Mouse (Mus musculus) C2C12 (cell line): Measurements from ENCODE around the gene Fkbp11. TPM values are rescaled to one million over a fixed set of nuclear protein-coding genes. Genes with fewer than 3 reads are reported as not detected.

Source experiments
- H3K27me3 ChIP-seq: one replicate; pipeline ENCODE4 v1.6.1; 2011; ENCODE audit not compliant: control insufficient read depth, insufficient read depth, insufficient read length
- H3K36me3 ChIP-seq: one replicate; pipeline ENCODE4 v1.6.1; 2011; ENCODE audit not compliant: control insufficient read depth, insufficient read depth
- H3K4me3 ChIP-seq: one replicate; pipeline ENCODE4 v1.5.1; 2011; ENCODE audit warnings: mild to moderate bottlenecking, control low read depth; ENCODE audit not compliant: poor library complexity, insufficient read depth, severe bottlenecking
- H3K79me2 ChIP-seq: one replicate; pipeline ENCODE4 v1.6.1; 2011; ENCODE audit not compliant: control insufficient read depth, insufficient read depth
- H3K79me3 ChIP-seq: one replicate; pipeline ENCODE4 v1.6.1; 2011; ENCODE audit warnings: low read depth, control low read depth
- H3ac ChIP-seq: one replicate; pipeline ENCODE3; 2011; ENCODE audit warnings: low read depth; ENCODE audit not compliant: control insufficient read depth, insufficient read length
- CEBPB ChIP-seq: IDR thresholded peaks from one replicate; pipeline ENCODE4 v1.6.1; 2011; ENCODE audit warnings: low read depth, mild to moderate bottlenecking, control low read depth, moderate library complexity
- CTCF ChIP-seq: IDR thresholded peaks from one replicate; pipeline ENCODE4 v1.5.1; 2011; ENCODE audit not compliant: control insufficient read depth, insufficient read depth, insufficient read length
- FOSL1 ChIP-seq: IDR thresholded peaks from one replicate; pipeline ENCODE4 v1.8.0; 2011; ENCODE audit warnings: mild to moderate bottlenecking, low read length; ENCODE audit not compliant: poor library complexity, insufficient read depth, severe bottlenecking
- MAX ChIP-seq: IDR thresholded peaks from one replicate; pipeline ENCODE4 v1.6.1; 2011; ENCODE audit warnings: mild to moderate bottlenecking, control low read depth
- MYOD1 ChIP-seq: IDR thresholded peaks from one replicate; pipeline ENCODE4 v1.6.1; 2011; ENCODE audit warnings: low read depth; ENCODE audit not compliant: control insufficient read depth, insufficient read length
- MYOG ChIP-seq: IDR thresholded peaks from one replicate; pipeline ENCODE4 v1.6.1; 2011; ENCODE audit not compliant: control insufficient read depth, insufficient read length; ENCODE audit errors: extremely low read depth
- USF1 ChIP-seq: IDR thresholded peaks from one replicate; pipeline ENCODE4 v1.6.1; 2011; ENCODE audit warnings: low read depth, mild to moderate bottlenecking, control low read depth, moderate library complexity
- polyA plus RNA-seq: library from polyadenylated mRNA; unstranded; fragments of >200 nt; fragmentation: generic; extraction: Trizol; gene quantifications from one replicate; pipeline ENCODE4 v1.2.1, GENCODE M21; 2012; ENCODE audit warnings: missing spikeins

The Fkbp11 gene
- polyA plus RNA-seq, 1 experiment = 103 TPM

- H3K36me3 ChIP-seq = no peaks in the 10 kb centered on the region
- no peaks in the 10 kb centered on the region for H3K79me3 ChIP-seq
- TF ChIP-seq CTCF (no peak), CEBPB (no peak), MAX (peak; percentile 64), MYOD1 (no peak), FOSL1 (no peak), USF1 (no peak), MYOG (no peak)
- H3K4me3 ChIP-seq = no peak overlapping the region
- H3ac ChIP-seq = no peak overlapping the region
- H3K79me2 ChIP-seq = no peaks in the 10 kb centered on the region
- no peaks in the 10 kb centered on the region for H3K27me3 ChIP-seq
Observed at GRCm38 (mm10) chr15:98714230-98714652, 13.8 kb downstream of the Fkbp11 start.

- no peak overlapping the region for H3ac ChIP-seq
Observed at GRCm38 (mm10) chr15:98710442-98710841, 17.6 kb downstream of the Fkbp11 start.

GRCm38 (mm10) chr15:98707766-98708372, 20.1 kb downstream of the Fkbp11 start, which contains the start of gene Ccdc65:
Ccdc65 (plus strand) TSS chr15:98708207.
- Histone ChIP-seq H3K27me3 (no peaks in the 10 kb centered on the region), H3K4me3 (no peak within 1 kb of the TSS), H3K79me3 (no peaks in the 10 kb centered on the region), H3K36me3 (no peaks in the 10 kb centered on the region), H3ac (no peak within 1 kb of the TSS), H3K79me2 (no peaks in the 10 kb centered on the region)
- TF ChIP-seq MYOG (no peak), CTCF (peak; percentile 40), MAX (peak; percentile 43)

More at GRCm38 (mm10) chr15:98710442-98710841, 17.6 kb downstream of the Fkbp11 start:
- H3K27me3 ChIP-seq = no peaks in the 10 kb centered on the region
- TF ChIP-seq CEBPB (no peak), MYOG (no peak), CTCF (peak; percentile 10)
- H3K36me3 ChIP-seq = no peaks in the 10 kb centered on the region
- H3K79me3 ChIP-seq = no peaks in the 10 kb centered on the region
- H3K4me3 ChIP-seq = no peak overlapping the region
- H3K79me2 ChIP-seq = no peaks in the 10 kb centered on the region

GRCm38 (mm10) chr15:98704312-98704711, 23.7 kb downstream of the Fkbp11 start:
- no peak for TF ChIP-seq MYOG
- peaks cover 11% of the 10 kb centered on the region for H3K27me3 ChIP-seq
- H3K36me3 ChIP-seq = no peaks in the 10 kb centered on the region
- H3ac ChIP-seq = no peak overlapping the region
- H3K79me3 ChIP-seq = no peaks in the 10 kb centered on the region
- no peaks in the 10 kb centered on the region for H3K79me2 ChIP-seq
- H3K4me3 ChIP-seq = no peak overlapping the region

- Histone ChIP-seq H3K27me3 (peaks cover 11% of the 10 kb centered on the region), H3K36me3 (no peaks in the 10 kb centered on the region), H3K79me3 (no peaks in the 10 kb centered on the region), H3K4me3 (no peak overlapping the region), H3ac (peak overlapping the region; percentile 62), H3K79me2 (no peaks in the 10 kb centered on the region)
- TF ChIP-seq FOSL1 = no peak
- TF ChIP-seq MAX = no peak
- TF ChIP-seq MYOD1 = peak; percentile 14
- TF ChIP-seq CTCF = peak; percentile 99
- TF ChIP-seq USF1 = no peak
- TF ChIP-seq MYOG = no peak
Observed at GRCm38 (mm10) chr15:98699190-98700105, 28.6 kb downstream of the Fkbp11 start.

- no peak overlapping the region for H3K4me3 ChIP-seq
- no peak for TF ChIP-seq CTCF
- no peak for TF ChIP-seq USF1
- no peak for TF ChIP-seq CEBPB
- TF ChIP-seq MYOD1 = no peak
- H3K79me3 ChIP-seq = no peaks in the 10 kb centered on the region
Observed at GRCm38 (mm10) chr15:98696216-98696615, 31.8 kb downstream of the Fkbp11 start.

More at GRCm38 (mm10) chr15:98696216-98696615, 31.8 kb downstream of the Fkbp11 start:
- Histone ChIP-seq H3K79me2 (no peaks in the 10 kb centered on the region), H3K36me3 (no peaks in the 10 kb centered on the region), H3ac (no peak overlapping the region), H3K27me3 (peaks cover 8% of the 10 kb centered on the region)
